ENCODE assay signal across 10 mouse cellular contexts in the genomic region with DNA sequence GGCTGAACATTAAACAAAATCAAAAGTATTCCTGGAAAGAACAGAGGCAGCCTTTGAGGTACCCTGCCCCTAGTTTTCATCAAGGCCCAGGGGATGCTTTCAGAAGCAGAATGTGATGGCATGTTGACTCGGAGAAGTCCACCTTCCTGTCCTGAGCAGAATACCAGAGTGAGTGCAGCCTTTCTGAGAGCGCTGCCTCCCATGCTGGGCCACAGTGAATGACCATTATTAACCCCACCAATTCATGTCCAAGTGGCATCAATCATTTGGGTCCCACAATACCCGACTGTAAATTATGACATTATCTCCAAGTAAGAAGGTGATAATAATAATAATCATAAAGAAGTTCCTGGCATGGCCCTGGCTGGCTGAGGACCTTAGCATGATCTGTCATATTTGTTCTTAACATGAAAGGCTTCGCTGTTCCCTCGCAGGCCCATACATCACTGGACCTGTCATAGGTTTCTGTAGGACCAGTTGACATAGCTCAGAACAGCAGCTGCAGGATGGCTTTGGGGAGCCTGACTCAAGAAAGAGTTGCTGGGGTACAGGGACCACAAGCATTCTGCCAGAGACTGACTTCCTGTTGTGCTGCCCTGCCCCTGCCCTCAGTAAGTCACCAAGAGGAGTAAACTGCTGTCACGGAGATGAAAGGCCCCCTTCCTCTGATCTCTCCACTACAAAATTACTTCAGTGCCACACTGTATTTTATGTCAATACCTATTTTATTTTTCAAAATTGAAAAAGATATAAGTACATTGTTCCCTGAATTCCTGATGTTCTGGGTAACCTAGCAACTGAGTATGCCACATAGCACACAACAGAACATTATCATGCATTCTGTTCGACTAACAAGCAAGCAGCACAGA.
DNase-seq lines count a peak whose midpoint lies in the region; ATAC-seq and TF ChIP-seq lines count a peak whose summit lies in the region.
"Had no signal": no experiment of that assay in that cellular context is flagged by ENCODE, and none has a peak within 500 bp of the region (broad histone marks: within the 10 kb centered on the region; RNA-seq: fewer than 3 reads in every experiment).

No protein-coding gene starts in this region.

- H3K27ac ChIP-seq in cortical plate, adult 2 months (ENCODE audit: insufficient read depth, low read length): peak overlapping the region; percentile 19; the same call in 1 of the 2 replicates
- 0 out of 2 replicates have a peak overlapping the region, but pooled peaks have one; percentile 17 for H3K27ac ChIP-seq in hindbrain, embryonic 12.5 days
- no peak overlapping the region for H3K27ac ChIP-seq in cerebellum, adult 2 months (ENCODE audit: insufficient read depth, low read length)
- H3K27ac ChIP-seq: embryonic facial prominence, embryonic 15.5 days; liver, embryonic 14.5 days had no signal

- WGBS in hindbrain, embryonic 12.5 days: 25% methylated on average over 7 of the region's 7 CpGs
- 77% methylated on average over 7 of the region's 7 CpGs for WGBS in cerebellum, adult 2 months

- H3K4me1 ChIP-seq in cortical plate, adult 2 months (ENCODE audit: control insufficient read depth, insufficient read depth, low read length): no peaks in the 10 kb centered on the region; the same call in 1 of the 2 replicates
- peaks cover 21% of the 10 kb centered on the region for H3K4me1 ChIP-seq in hindbrain, embryonic 12.5 days
- no peaks in the 10 kb centered on the region for H3K4me1 ChIP-seq in cerebellum, adult 2 months (ENCODE audit: control insufficient read depth, insufficient read depth, low read length)
- H3K4me1 ChIP-seq: embryonic facial prominence, embryonic 15.5 days had no signal

- TF ChIP-seq POLR2A in cortical plate, adult 2 months (IDR thresholded peaks at IDR 0.05; ENCODE audit: extremely low read depth, insufficient read depth, low read length): no peak
- TF ChIP-seq POLR2A in cerebellum, adult 2 months (IDR thresholded peaks at IDR 0.05; ENCODE audit: borderline replicate concordance, insufficient read depth, low read length): no peak

- no peak for TF ChIP-seq CTCF in cortical plate, adult 2 months (IDR thresholded peaks at IDR 0.05; ENCODE audit: extremely low read depth, insufficient read depth, low read length)
- TF ChIP-seq CTCF in cerebellum, adult 2 months (IDR thresholded peaks at IDR 0.05; ENCODE audit: borderline replicate concordance, insufficient read depth, low read depth, low read length): no peak

- H3K9ac ChIP-seq in hindbrain, embryonic 12.5 days: no peak overlapping the region
- H3K9ac ChIP-seq: embryonic facial prominence, embryonic 15.5 days; liver, embryonic 14.5 days had no signal

- no peak overlapping the region for H3K4me2 ChIP-seq in hindbrain, embryonic 12.5 days (replicated peaks)
- H3K4me2 ChIP-seq: embryonic facial prominence, embryonic 15.5 days had no signal

- peak; percentile 5 to 16 for DNase-seq in CD8-positive naive resting alpha-beta T cell, adult 2 months (ENCODE audit: low read depth in 2 of 2, low spot score in 2 of 2)
- peak; percentile 50 for DNase-seq in neural tube, embryonic 10.5 days (ENCODE audit: extremely low spot score, low spot score)
- DNase-seq in cerebellum, adult 18-20 months: no peak
- no peak for DNase-seq in cerebellum, adult 2 months
- no peak for DNase-seq in frontal cortex, postnatal 10 days (ENCODE audit: low spot score in 2 of 2)
- DNase-seq: heart, postnatal 4 days had no signal

- no peaks in the 10 kb centered on the region for H3K27me3 ChIP-seq in hindbrain, embryonic 12.5 days
- no peaks in the 10 kb centered on the region for H3K27me3 ChIP-seq in cerebellum, adult 2 months (ENCODE audit: control insufficient read depth, insufficient read depth, low read length)
- H3K27me3 ChIP-seq: embryonic facial prominence, embryonic 15.5 days had no signal

- no peaks in the 10 kb centered on the region for H3K9me3 ChIP-seq in hindbrain, embryonic 12.5 days (replicated peaks)
- H3K9me3 ChIP-seq: embryonic facial prominence, embryonic 15.5 days had no signal

- ATAC-seq in hindbrain, embryonic 12.5 days (ENCODE audit: low FRiP score): peak; percentile 84

- no peak overlapping the region for H3K4me3 ChIP-seq in cortical plate, adult 2 months (ENCODE audit: insufficient read depth, low read length)
- no peak overlapping the region for H3K4me3 ChIP-seq in hindbrain, embryonic 12.5 days
- H3K4me3 ChIP-seq in cerebellum, adult 2 months (replicated peaks; ENCODE audit: insufficient read depth, low read depth, low read length): no peak overlapping the region
- H3K4me3 ChIP-seq: embryonic facial prominence, embryonic 15.5 days had no signal

- H3K36me3 ChIP-seq in hindbrain, embryonic 12.5 days: no peaks in the 10 kb centered on the region
- H3K36me3 ChIP-seq: embryonic facial prominence, embryonic 15.5 days had no signal

Comparison
In these comparisons a context has a peak if more than half of its experiments do, and no peak if none do; other contexts are left out.
1. DNase-seq: peak in CD8-positive naive resting alpha-beta T cell, adult 2 months (2 of 2) and neural tube, embryonic 10.5 days (single experiment); none in cerebellum, adult 18-20 months (0 of 2), cerebellum, adult 2 months (0 of 2) and frontal cortex, postnatal 10 days (0 of 2).